Mouse (Mus musculus): ENCODE measurements around the gene Rpl34.

Gene Rpl34

DNA sequence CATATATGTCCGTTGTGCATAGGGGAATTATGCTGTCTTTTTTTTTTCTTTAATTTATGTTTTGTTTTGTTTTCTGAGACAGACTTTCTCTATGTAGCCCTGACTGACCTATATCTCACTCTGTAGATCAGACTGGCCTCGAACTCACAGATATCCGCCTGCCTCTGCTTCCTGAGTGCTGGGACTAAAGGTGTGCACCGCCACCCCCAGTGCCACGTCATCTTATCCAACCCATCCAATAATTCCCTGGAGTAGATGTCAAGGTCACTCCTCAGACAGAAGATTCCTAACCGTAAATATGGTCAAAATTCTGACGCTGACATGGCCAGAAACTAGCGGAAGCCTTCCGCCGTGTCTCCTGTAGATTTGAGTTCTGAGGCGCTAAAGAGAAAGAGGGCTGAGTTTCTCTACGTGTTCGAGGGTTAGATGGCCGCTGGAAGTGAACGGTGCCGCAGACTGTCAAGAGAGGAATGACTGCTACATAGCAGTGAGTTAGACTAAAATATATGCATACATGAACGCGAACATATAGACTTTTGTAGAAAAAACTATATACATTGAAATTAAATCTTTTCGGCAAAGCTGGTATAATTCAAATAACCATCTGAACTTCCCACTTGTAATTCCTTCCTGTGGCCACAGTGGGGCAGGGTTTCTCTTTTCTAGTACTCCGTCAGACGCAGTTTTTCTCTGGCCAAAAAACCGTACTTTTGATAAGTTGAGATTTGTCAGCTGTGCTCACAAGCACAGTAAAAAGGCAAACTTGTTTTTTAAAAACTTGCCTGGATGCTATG lies 15.2 kb downstream of the Rpl34 start:
- in situ Hi-C loops (cut with MboI; ENCODE audit: unreplicated experiment in 2 of 2) = loop anchor here (5.0 kb wide), 2 partner anchors 527 to 532 kb away; no protein-coding TSS in a partner anchor

GRCm38 (mm10) chr3:130712891-130713290 lies 17.3 kb downstream of the Rpl34 start:
- in situ Hi-C loops (cut with MboI; ENCODE audit: unreplicated experiment in 2 of 2) = loop anchor here (5.0 kb wide), 2 partner anchors 529 to 534 kb away; no protein-coding TSS in a partner anchor

DNA sequence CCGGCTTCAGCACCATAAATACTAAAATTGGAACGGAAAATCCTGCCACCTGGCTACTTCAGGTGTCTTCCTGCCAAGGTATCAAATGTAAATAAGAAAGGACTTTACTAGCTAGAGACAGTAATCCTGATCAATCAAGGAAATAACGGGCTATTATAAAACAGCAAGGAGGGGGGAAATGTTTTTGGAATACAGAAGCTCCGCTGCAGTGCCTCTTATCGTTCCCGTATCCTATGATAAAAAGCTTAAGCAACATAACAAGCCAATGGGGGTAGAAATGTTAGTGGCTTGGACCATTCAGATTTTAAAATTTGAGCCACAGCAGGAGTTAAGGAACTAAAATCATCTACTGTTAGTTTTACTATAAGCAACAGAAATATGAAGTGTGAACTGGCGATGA lies 20.1 kb downstream of the Rpl34 start:
- in situ Hi-C loops (cut with MboI; ENCODE audit: unreplicated experiment in 2 of 2) = loop anchor here (5.0 kb wide), 2 partner anchors 532 to 537 kb away; no protein-coding TSS in a partner anchor

DNA sequence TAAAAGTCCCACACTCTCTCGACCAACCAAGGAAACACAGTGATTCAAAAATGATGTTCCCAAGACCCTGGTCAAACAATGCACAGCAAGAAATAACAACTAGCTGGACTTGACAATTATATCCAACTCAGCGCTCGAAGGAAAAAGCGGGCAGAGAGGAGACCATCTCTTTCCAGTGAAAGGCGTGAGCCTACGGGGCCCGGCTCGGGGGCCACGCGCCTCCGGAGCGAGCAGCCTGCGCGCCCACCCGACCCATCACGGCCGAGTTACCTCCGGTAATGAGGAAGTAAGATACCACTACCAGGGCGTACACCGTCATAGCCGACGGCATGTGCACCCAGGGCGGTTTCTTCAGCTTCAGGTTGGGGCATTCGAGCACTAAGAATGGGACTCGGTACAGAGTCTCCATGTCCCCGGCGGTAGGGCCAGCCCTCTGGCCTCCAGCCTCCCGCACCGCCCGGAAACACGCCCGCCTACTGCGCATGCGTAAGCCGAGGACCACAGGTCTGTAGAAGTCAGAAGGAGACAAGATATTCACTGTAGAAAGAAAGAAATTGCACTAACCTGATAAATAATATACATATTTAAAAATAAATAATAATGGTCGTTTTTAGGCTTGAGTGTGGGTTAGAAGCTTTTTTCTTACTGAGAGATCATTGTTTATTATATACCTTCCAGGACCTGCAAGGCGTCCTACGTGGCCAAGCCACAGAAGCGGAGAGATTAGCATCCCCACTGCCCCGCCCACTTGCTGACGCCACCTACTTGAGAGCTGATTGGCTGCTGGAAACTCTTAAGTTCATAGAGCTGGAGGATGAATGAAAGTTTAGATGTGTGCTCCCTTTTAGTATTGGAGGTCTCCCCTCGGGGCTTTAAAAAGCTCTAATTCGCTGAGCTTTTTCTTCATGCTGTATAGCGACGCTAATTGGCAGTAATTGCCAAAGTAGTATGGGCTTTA lies 21.0 kb downstream of the Rpl34 start, which contains the start of gene Ostc:
Gene Ostc, minus strand, starts transcription at position 478 of the 958 bp plus-strand sequence.
- in situ Hi-C loops (cut with MboI; ENCODE audit: unreplicated experiment in 2 of 2) = no loop called here

GRCm38 (mm10) chr3:130708529-130708928 lies 21.7 kb downstream of the Rpl34 start:
- in situ Hi-C loops (cut with MboI; ENCODE audit: unreplicated experiment in 2 of 2) = no loop called here

DNA sequence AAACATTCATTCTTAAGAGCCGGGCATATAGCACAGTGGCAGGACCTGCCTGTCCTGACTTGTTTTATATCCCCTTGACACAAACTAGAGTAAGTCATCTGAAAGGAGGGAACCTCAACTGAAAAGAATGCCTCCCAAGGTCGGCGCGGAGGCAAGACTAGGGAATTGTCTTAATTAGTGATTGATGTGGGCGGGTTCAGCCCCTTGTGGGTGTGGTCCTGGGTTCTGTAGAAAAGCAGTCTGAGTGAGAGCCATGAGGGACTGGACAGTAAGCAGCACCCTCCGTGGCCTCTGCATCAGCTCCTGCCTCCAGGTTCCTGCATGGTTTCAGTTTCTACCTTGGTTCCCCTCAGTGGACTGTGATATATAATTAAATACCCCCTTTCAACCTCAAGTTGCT lies 27.9 kb downstream of the Rpl34 start:
- in situ Hi-C loops (cut with MboI; ENCODE audit: unreplicated experiment in 2 of 2) = no loop called here

DNA sequence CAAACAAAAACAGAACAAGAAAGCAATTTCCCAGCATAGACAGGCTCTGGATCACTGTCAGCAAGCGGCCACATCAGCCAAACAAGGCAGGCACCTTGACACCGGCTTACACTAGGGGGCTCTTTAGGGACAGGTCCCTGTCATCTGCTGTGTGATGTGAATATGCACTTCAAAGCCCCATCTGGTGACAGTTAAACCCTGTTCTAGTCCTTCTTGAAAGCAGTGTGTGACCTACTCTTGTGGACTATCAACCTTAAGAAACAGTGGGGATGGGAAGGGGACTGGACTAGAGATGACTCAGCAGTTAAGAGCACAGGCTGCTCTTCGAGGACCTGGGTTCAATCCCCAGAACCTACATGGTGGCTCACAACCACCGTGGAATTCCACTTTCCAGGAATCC lies 32.6 kb downstream of the Rpl34 start:
- in situ Hi-C loops (cut with MboI; ENCODE audit: unreplicated experiment in 2 of 2) = loop anchor here (10.0 to 25.0 kb wide), 5 partner anchors 785 to 1990 kb away; partner anchors contain the start of genes Aimp1 (in 1 of the 2), Casp6 (in 1 of the 2), Cfi (in 1 of the 2) and Gar1 (in 1 of the 2)

DNA sequence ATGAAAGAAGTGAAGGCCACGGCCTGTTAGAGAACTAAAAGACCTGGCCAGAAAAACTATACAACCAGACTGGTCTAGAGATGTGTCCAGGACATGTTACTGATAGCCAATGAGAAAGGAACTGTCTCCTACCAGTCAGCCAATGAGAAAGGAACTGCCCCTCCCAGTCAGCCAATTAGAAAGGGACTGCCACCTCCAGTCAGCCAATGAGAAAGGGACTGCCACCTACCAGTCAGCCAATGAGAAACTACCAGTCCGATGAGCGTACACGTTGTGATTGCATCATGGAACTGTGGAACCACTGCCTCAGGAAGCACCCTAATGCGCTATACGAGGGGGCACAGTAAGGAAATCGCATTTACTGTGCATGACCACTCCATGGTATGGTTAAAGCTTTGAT lies 35.5 kb downstream of the Rpl34 start:
- in situ Hi-C loops (cut with MboI; ENCODE audit: unreplicated experiment in 2 of 2) = loop anchor here (5.0 to 25.0 kb wide), 8 partner anchors 592 to 1993 kb away; partner anchors contain the start of genes Cfi (in 2 of the 2), Aimp1 (in 1 of the 2), Casp6 (in 1 of the 2) and Gar1 (in 1 of the 2)

DNA sequence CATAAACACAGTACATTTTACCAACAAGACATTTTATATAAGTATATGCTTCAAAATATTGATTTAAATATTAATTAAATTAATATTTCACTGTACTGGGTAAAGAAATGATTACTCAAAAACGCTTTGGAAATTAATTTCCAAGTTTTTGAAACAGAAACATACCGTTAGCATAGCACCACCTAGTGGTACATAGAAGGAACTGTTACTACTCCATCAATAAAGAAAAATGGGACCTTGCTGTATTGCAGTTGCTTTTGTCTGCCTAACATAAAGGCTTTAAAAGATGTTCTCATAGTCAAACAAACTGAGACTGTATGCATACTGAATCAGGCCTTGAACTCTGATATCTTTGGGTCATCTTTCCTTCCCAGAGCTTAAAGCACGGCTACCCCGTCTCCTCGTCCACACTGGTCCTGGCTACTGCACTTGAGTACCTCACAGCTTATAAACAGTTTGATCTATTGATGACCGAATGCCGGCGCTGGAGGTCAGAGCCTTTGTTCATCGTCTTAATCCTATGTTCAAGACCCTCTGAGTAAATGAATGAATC lies 36.1 kb downstream of the Rpl34 start:
- in situ Hi-C loops (cut with MboI; ENCODE audit: unreplicated experiment in 2 of 2) = loop anchor here (5.0 to 25.0 kb wide), 8 partner anchors 592 to 1993 kb away; partner anchors contain the start of genes Cfi (in 2 of the 2), Aimp1 (in 1 of the 2), Casp6 (in 1 of the 2) and Gar1 (in 1 of the 2)

- in situ Hi-C loops (cut with MboI; ENCODE audit: unreplicated experiment in 2 of 2) = loop anchor here (5.0 to 25.0 kb wide), 8 partner anchors 589 to 1996 kb away; partner anchors contain the start of genes Cfi (in 2 of the 2), Aimp1 (in 1 of the 2), Casp6 (in 1 of the 2) and Gar1 (in 1 of the 2)
Observed at GRCm38 (mm10) chr3:130691596-130692170, 38.5 kb downstream of the Rpl34 start.

- in situ Hi-C loops (cut with MboI; ENCODE audit: unreplicated experiment in 2 of 2) = loop anchor here (5.0 to 25.0 kb wide), 8 partner anchors 589 to 1996 kb away; partner anchors contain the start of genes Cfi (in 2 of the 2), Aimp1 (in 1 of the 2), Casp6 (in 1 of the 2) and Gar1 (in 1 of the 2)
Observed at GRCm38 (mm10) chr3:130690834-130691595, 39.2 kb downstream of the Rpl34 start.

DNA sequence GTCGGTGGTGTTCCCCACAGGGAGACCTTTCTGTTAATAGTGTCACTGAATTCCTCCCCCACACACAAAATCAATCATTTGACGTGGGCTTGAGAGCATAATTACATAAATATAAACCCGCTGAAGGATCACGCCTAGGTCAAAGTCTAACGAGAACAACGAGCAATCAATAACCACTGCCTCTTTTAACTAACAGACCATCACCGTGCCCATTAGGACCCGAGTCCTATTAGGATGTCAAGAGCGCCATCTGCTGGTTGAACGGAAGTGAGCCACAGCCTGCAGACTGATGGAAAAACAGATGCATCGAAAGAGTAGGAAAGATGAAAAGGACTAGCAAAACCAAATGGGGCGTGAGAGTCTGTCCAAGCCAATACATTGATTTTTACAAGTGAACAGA lies 40.6 kb downstream of the Rpl34 start:
- in situ Hi-C loops (cut with MboI; ENCODE audit: unreplicated experiment in 2 of 2) = loop anchor here (5.0 to 25.0 kb wide), 8 partner anchors 587 to 1998 kb away; partner anchors contain the start of genes Cfi (in 2 of the 2), Aimp1 (in 1 of the 2), Casp6 (in 1 of the 2) and Gar1 (in 1 of the 2)

DNA sequence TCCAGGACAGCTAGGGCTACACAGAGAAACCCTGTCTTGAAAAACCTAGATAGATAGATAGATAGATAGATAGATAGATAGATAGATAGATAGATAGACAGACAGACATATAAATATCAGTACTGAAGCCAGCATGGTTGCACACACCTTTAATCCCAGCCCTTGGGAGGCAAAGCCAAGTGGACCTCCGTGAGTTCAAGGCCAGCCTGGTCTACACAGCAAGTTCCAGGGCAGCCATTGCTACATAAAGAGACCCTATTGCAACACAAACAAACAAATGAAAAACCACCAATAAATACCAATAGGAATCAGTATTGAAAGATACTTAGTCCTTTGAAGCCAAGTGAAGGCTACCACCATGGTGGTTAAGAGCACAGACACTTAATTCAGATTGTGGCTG lies 43.1 kb downstream of the Rpl34 start:
- in situ Hi-C loops (cut with MboI; ENCODE audit: unreplicated experiment in 2 of 2) = loop anchor here (25.0 kb wide), 3 partner anchors 775 to 2000 kb away; partner anchors contain the start of genes Aimp1 (in 1 of the 2), Casp6 (in 1 of the 2) and Tbck (in 1 of the 2)

DNA sequence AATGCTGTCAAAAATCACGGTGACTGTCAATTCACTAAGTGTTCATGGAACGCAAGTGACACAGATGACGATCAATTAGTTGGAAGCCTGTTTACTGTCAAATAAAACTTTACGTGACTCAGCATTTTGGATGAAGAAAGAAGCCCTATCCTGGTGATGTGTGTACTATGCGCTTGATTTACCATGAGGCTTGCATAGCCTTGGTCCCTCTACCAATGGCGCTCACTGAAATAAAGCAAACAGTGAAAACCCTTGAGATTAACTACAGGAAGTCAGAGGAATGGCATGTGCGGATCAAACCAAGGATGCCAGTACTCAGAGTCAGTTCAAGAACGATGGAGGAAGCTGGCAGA lies 45.2 kb downstream of the Rpl34 start:
- in situ Hi-C loops (cut with MboI; ENCODE audit: unreplicated experiment in 2 of 2) = loop anchor here (25.0 kb wide), 3 partner anchors 773 to 2002 kb away; partner anchors contain the start of genes Aimp1 (in 1 of the 2), Casp6 (in 1 of the 2) and Tbck (in 1 of the 2)

GRCm38 (mm10) chr3:130684276-130685013 lies 45.8 kb downstream of the Rpl34 start:
- in situ Hi-C loops (cut with MboI; ENCODE audit: unreplicated experiment in 2 of 2) = loop anchor here (25.0 kb wide), 3 partner anchors 772 to 2003 kb away; partner anchors contain the start of genes Aimp1 (in 1 of the 2), Casp6 (in 1 of the 2) and Tbck (in 1 of the 2)

DNA sequence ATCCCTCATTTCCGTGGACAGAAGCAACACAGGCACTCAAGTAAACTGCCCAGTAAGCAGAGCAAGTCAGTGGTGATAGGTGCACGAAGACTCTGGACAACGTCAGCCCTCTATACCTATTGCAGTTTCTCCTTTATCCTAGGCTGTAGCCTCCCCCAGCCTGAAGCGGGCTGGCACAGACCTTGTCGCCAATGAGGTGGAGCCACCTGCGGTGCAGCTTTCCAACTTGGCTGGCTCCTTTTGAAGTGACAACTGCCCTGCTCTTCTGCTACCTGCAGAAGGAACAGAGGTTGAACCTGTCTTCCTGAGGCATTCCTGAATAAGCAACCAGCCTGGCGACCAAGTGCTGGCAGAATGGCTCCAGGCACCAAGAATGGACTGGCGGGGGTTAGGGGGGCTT lies 46.4 kb downstream of the Rpl34 start:
- in situ Hi-C loops (cut with MboI; ENCODE audit: unreplicated experiment in 2 of 2) = loop anchor here (25.0 kb wide), 3 partner anchors 772 to 2003 kb away; partner anchors contain the start of genes Aimp1 (in 1 of the 2), Casp6 (in 1 of the 2) and Tbck (in 1 of the 2)

- in situ Hi-C loops (cut with MboI; ENCODE audit: unreplicated experiment in 2 of 2) = loop anchor here (25.0 kb wide), 3 partner anchors 770 to 2005 kb away; partner anchors contain the start of genes Aimp1 (in 1 of the 2), Casp6 (in 1 of the 2) and Tbck (in 1 of the 2)
Observed at GRCm38 (mm10) chr3:130682183-130682582, 48.0 kb downstream of the Rpl34 start.

Measured in v-Abl transformed pro-B cells (cell line).